Comparison of ENCODE assay signal across 8 mouse cellular contexts in the genomic region with DNA sequence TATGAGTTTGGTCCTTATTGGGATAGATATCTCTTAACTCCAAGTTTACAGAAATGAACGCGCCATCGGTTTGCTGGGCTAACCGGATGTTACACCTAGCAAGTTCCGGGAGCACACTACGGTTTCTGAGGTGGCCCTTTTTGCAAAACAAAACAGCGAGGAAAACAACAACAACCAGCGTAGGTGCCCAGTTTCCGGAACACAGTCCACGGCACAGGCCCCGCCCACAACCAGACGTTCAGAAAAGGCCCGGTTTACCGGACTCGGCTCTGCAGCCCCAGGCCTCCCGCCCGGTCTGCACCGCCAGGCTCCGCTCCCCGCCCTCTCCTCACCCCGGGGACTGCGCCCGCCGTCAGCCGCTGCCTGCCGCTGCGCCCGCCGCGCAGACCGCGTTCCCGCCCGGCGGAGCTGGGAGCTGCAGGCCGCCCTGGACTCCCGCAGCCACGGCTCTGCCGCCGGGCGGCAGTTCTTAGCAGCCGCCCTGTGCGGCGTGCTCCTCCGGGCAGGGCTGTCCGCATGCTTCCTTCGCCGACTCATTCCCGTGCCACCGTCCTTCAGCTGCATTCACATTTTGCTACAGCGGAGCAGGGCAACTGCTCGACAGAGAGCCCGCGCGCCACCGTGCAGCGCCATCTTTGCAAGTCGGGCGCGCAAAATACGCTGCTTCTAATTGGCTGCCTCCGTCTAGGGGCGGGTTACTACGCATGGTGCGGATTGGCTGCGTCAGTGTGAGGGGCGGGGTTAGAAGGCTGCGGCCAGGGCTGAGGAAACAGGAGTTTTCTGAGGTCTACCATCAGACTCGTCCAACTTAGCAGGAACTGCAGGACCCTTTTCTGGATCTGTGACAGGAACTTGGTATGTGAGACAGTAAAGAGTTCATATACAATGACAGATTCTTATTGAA. TPM values are rescaled to one million over a fixed set of nuclear protein-coding genes. Genes with fewer than 3 reads are reported as not detected.
A peak's percentile ranks its signal among the peaks of the same experiment; 100 is the strongest.
DNase-seq lines count a peak whose midpoint lies in the region; ATAC-seq and TF ChIP-seq lines count a peak whose summit lies in the region.

A gene (minus strand): TSS at position 645 of the 904 bp plus-strand sequence.

- peak within 1 kb of the TSS; percentile 50 for H3K4me2 ChIP-seq in forebrain, postnatal 0 days (ENCODE audit: low read depth)
- H3K4me2 ChIP-seq in lung, embryonic 16.5 days (ENCODE audit: low read depth, low read length), result peak within 1 kb of the TSS; percentile 60

- H3K79me2 ChIP-seq in MEL (ENCODE audit: control insufficient read depth, insufficient read depth, low read length, poor library complexity), result peaks cover 17% of the 10 kb centered on the region

- peaks cover 16 to 24% of the 10 kb centered on the region in 2 experiments for H3K36me3 ChIP-seq in MEL (ENCODE audit: control insufficient read depth in 1 of 2, insufficient read depth in 2 of 2, low read length in 2 of 2)
- 0 out of 2 replicates have a peak, but pooled peaks cover 3% of the 10 kb centered on the region for H3K36me3 ChIP-seq in forebrain, postnatal 0 days (ENCODE audit: insufficient read depth)
- peaks cover 16% of the 10 kb centered on the region for H3K36me3 ChIP-seq in lung, embryonic 16.5 days (ENCODE audit: control insufficient read depth, insufficient read depth, low read length)

- H3K4me3 ChIP-seq in MEL (ENCODE audit: control insufficient read depth in 1 of 2, insufficient read depth in 1 of 2, low read depth in 2 of 2, low read length in 2 of 2), result peak within 1 kb of the TSS; percentile 80 to 99
- peak within 1 kb of the TSS; percentile 71 for H3K4me3 ChIP-seq in cerebellum, adult 2 months (replicated peaks; ENCODE audit: insufficient read depth, low read depth, low read length)
- H3K4me3 ChIP-seq in forebrain, postnatal 0 days (ENCODE audit: low read depth, low read length), result peak within 1 kb of the TSS; percentile 100
- H3K4me3 ChIP-seq in lung, embryonic 16.5 days (ENCODE audit: low read length), result peak within 1 kb of the TSS; percentile 96

- TF ChIP-seq RAD21 in MEL (IDR thresholded peaks at IDR 0.05; ENCODE audit: low read depth, low read length), result no peak

- no peak for TF ChIP-seq CTCF in MEL (IDR thresholded peaks at IDR 0.05 in 2 of 3, conservative IDR thresholded peaks at IDR 0.05 in 1 of 3; ENCODE audit: control insufficient read depth in 1 of 3, insufficient read depth in 1 of 3, low read depth in 2 of 3, low read length in 3 of 3, poor library complexity in 1 of 3, severe bottlenecking in 1 of 3)
- TF ChIP-seq CTCF in cerebellum, adult 2 months (IDR thresholded peaks at IDR 0.05; ENCODE audit: borderline replicate concordance, insufficient read depth, low read depth, low read length), result no peak
- TF ChIP-seq CTCF in forebrain, postnatal 0 days (IDR thresholded peaks at IDR 0.05; ENCODE audit: low read depth), result peak; percentile 22

- ATAC-seq in forebrain, postnatal 0 days, result peak; percentile 100
- peak; percentile 100 for ATAC-seq in hematopoietic stem cell, adult 5-6 weeks (replicated peaks in 1 of 2; ENCODE audit: insufficient read depth in 1 of 2, low FRiP score in 2 of 2, low TSS enrichment in 1 of 2, low read depth in 1 of 2, poor library complexity in 2 of 2, severe bottlenecking in 2 of 2)
- ATAC-seq in lung, embryonic 16.5 days (ENCODE audit: low read depth), result peak; percentile 99

- H3K9ac ChIP-seq in MEL (ENCODE audit: control insufficient read depth, low read depth, low read length, poor library complexity, severe bottlenecking), result peak within 1 kb of the TSS; percentile 98
- peak within 1 kb of the TSS; percentile 91 for H3K9ac ChIP-seq in forebrain, postnatal 0 days
- peak within 1 kb of the TSS; percentile 98 for H3K9ac ChIP-seq in lung, embryonic 16.5 days (ENCODE audit: low read length)

- H3K27me3 ChIP-seq in MEL (ENCODE audit: control insufficient read depth in 1 of 2, insufficient read depth in 2 of 2, low read length in 2 of 2), result no peaks in the 10 kb centered on the region
- H3K27me3 ChIP-seq in cerebellum, adult 2 months (ENCODE audit: control insufficient read depth, insufficient read depth, low read length), result no peaks in the 10 kb centered on the region
- H3K27me3 ChIP-seq in forebrain, postnatal 0 days (ENCODE audit: insufficient read depth, low read length), result no peaks in the 10 kb centered on the region
- H3K27me3 ChIP-seq in lung, embryonic 16.5 days (ENCODE audit: control insufficient read depth, insufficient read depth, low read depth, low read length), result no peaks in the 10 kb centered on the region

- no peak for TF ChIP-seq EP300 in MEL (IDR thresholded peaks at IDR 0.05; ENCODE audit: low read depth in 1 of 2, low read length in 2 of 2)

- H3K27ac ChIP-seq in MEL (ENCODE audit: control insufficient read depth, low read depth, low read length), result peak within 1 kb of the TSS; percentile 90
- H3K27ac ChIP-seq in cerebellum, adult 2 months (ENCODE audit: insufficient read depth, low read length), result peak within 1 kb of the TSS; percentile 18; the same call in 1 of the 2 replicates
- peak within 1 kb of the TSS; percentile 97 for H3K27ac ChIP-seq in forebrain, postnatal 0 days (ENCODE audit: low read depth, low read length)
- peak within 1 kb of the TSS; percentile 97 for H3K27ac ChIP-seq in lung, embryonic 16.5 days (ENCODE audit: low read length)

- under 1% methylated on average over 69 of the region's 69 CpGs for WGBS in cerebellum, adult 2 months
- 1% methylated on average over 65 of the region's 69 CpGs for WGBS in forebrain, postnatal 0 days
- under 1% methylated on average over 62 of the region's 69 CpGs for WGBS in lung, embryonic 16.5 days

- peaks cover 4 to 6% of the 10 kb centered on the region in 2 experiments for H3K4me1 ChIP-seq in MEL (ENCODE audit: control insufficient read depth in 1 of 2, insufficient read depth in 2 of 2, low read length in 2 of 2)
- no peaks in the 10 kb centered on the region; the same call in 1 of the 2 replicates for H3K4me1 ChIP-seq in cerebellum, adult 2 months (ENCODE audit: control insufficient read depth, insufficient read depth, low read length)
- H3K4me1 ChIP-seq in forebrain, postnatal 0 days (ENCODE audit: insufficient read depth), result peaks cover 8% of the 10 kb centered on the region; the same call in 1 of the 2 replicates
- no peaks in the 10 kb centered on the region for H3K4me1 ChIP-seq in lung, embryonic 16.5 days (replicated peaks; ENCODE audit: control insufficient read depth, insufficient read depth, low read length)

- peak; percentile 99 for DNase-seq in MEL (ENCODE audit: low read depth, low spot score)
- peak; percentile 93 to 94 for DNase-seq in cerebellum, adult 2 months
- DNase-seq in forebrain, postnatal 0 days, result peak; percentile 96
- peak; percentile 82 for DNase-seq in layer of hippocampus, adult 9-10 months (ENCODE audit: low spot score)
- peak; percentile 78 for DNase-seq in ovary, postnatal 10 days (ENCODE audit: low spot score)
- DNase-seq in thymus, postnatal 10 days (ENCODE audit: low spot score in 2 of 2), result peak; percentile 92 to 96

- H3K9me3 ChIP-seq in MEL (replicated peaks; ENCODE audit: insufficient read depth, low read length), result no peaks in the 10 kb centered on the region
- H3K9me3 ChIP-seq in forebrain, postnatal 0 days (ENCODE audit: low read length), result no peaks in the 10 kb centered on the region
- H3K9me3 ChIP-seq in lung, embryonic 16.5 days (ENCODE audit: control insufficient read depth, low read length), result no peaks in the 10 kb centered on the region

- TF ChIP-seq POLR2A in MEL (IDR thresholded peaks at IDR 0.05; ENCODE audit: control insufficient read depth in 1 of 2, insufficient read depth in 1 of 2, low read depth in 1 of 2, low read length in 2 of 2, poor library complexity in 1 of 2), result peak; percentile 91 to 98
- peak; percentile 71; the same call in 1 of the 2 replicates for TF ChIP-seq POLR2A in cerebellum, adult 2 months (IDR thresholded peaks at IDR 0.05; ENCODE audit: borderline replicate concordance, insufficient read depth, low read length)

TF ChIP-seq in MEL, 35 proteins besides CTCF, POLR2A, EP300 and RAD21 (continues in another document):
- TF ChIP-seq ZNF384 (IDR thresholded peaks at IDR 0.05; ENCODE audit: low read depth, low read length), result no peak
- no peak for TF ChIP-seq UBTF (IDR thresholded peaks at IDR 0.05; ENCODE audit: borderline replicate concordance, insufficient read depth, low read depth, low read length)
- no peak for TF ChIP-seq TAL1 (IDR thresholded peaks at IDR 0.05; ENCODE audit: low read length)
- 0 out of 2 replicates have a peak, but pooled peaks have one; percentile 17 for TF ChIP-seq NRF1 (IDR thresholded peaks at IDR 0.05; ENCODE audit: insufficient read depth, low read depth, low read length, poor library complexity, severe bottlenecking)
- TF ChIP-seq MAX (IDR thresholded peaks at IDR 0.05; ENCODE audit: low read length), result peak; percentile 51
- TF ChIP-seq ETS1 (IDR thresholded peaks at IDR 0.05; ENCODE audit: low read depth, low read length), result no peak
- peak; percentile 83 for TF ChIP-seq SIN3A (IDR thresholded peaks at IDR 0.05; ENCODE audit: low read length)
- TF ChIP-seq TCF12 (IDR thresholded peaks at IDR 0.05; ENCODE audit: low read depth, low read length), result peak; percentile 71
- peak; percentile 77 for TF ChIP-seq HCFC1 (IDR thresholded peaks at IDR 0.05; ENCODE audit: low read depth, low read length)
- no peak for TF ChIP-seq MYB (IDR thresholded peaks at IDR 0.05; ENCODE audit: low read depth, low read length)
- peak; percentile 10; the same call in 1 of the 2 replicates for TF ChIP-seq KAT2A (conservative IDR thresholded peaks at IDR 0.05; ENCODE audit: low read depth, low read length)
- TF ChIP-seq ZMIZ1 (IDR thresholded peaks at IDR 0.05; ENCODE audit: low read depth, low read length), result peak; percentile 90
- no peak for TF ChIP-seq MAFK (IDR thresholded peaks at IDR 0.05; ENCODE audit: borderline replicate concordance, low read depth, low read length)
- TF ChIP-seq MYC (IDR thresholded peaks at IDR 0.05; ENCODE audit: low read depth, low read length), result no peak; the same call in 1 of the 2 replicates
- TF ChIP-seq TBP (IDR thresholded peaks at IDR 0.05; ENCODE audit: low read depth, low read length), result peak; percentile 84
- peak; percentile 98 for TF ChIP-seq NELFE (IDR thresholded peaks at IDR 0.05; ENCODE audit: low read depth, low read length)
- TF ChIP-seq ELF1 (IDR thresholded peaks at IDR 0.05; ENCODE audit: low read depth, low read length), result peak; percentile 60

RNA-seq across cellular contexts. Expression of the gene that starts here (rescaled TPM):
- 13.8 and 14.0 TPM in 2 replicates for total RNA-seq in MEL (2012; rRNA removed)
- 1 to 10 TPM in 1 of 2 experiments, not detected in 1; 7.7 TPM for polyA plus RNA-seq in MEL (2012; ENCODE audit: insufficient read depth in 1 of 2, insufficient read length in 2 of 2, low read depth in 1 of 2, low replicate concordance in 2 of 2, missing spikeins in 1 of 2)
- polyA plus RNA-seq in cerebellum, adult 2 months (2012; rRNA removed), result 6.4 and 6.7 TPM in 2 replicates
- 4.9 and 6.3 TPM in 2 replicates for total RNA-seq in forebrain, postnatal 0 days (2014; rRNA removed)
- polyA plus RNA-seq in forebrain, postnatal 0 days (2015; fragmentation: Nextera tagmentation; extraction: Ambion mirVana), result 4.9 and 5.7 TPM in 2 replicates
- total RNA-seq in hematopoietic stem cell, adult 5-6 weeks (2017), result 23.6 and 25.8 TPM in 2 replicates
- 10.6 and 12.6 TPM in 2 replicates for polyA plus RNA-seq in lung, embryonic 16.5 days (2015; fragmentation: Nextera tagmentation; extraction: Ambion mirVana)

Comparison
In these comparisons a context has a peak if more than half of its experiments do, and no peak if none do; other contexts are left out.
1. Peak in every context shown above with its lines: DNase-seq, ATAC-seq, H3K4me3 ChIP-seq and H3K27ac ChIP-seq.
2. H3K27ac ChIP-seq: peak in every context shown above with its lines; median percentile 97 in forebrain, postnatal 0 days; 97 in lung, embryonic 16.5 days; 90 in MEL; 18 in cerebellum, adult 2 months.